Mouse (Mus musculus) lung, postnatal 0 days (tissue): ENCODE measurements around the gene Ehd4. TPM values are rescaled to one million over a fixed set of nuclear protein-coding genes. Genes with fewer than 3 reads are reported as not detected.
A peak's percentile ranks its signal among the peaks of the same experiment; 100 is the strongest.

ENCODE experiments used
- ATAC-seq: fragments of 200-750 bp; cut with Nextera tagmentation; 2 replicates; pipeline ENCODE4 v1.8.0; 2017; ENCODE audit warnings: moderate library complexity
- DNase-seq: peaks from one replicate; pipeline ENCODE4 v3.0.0-alpha.2; 2016; ENCODE audit warnings: low spot score
- H3K27ac ChIP-seq: fragments of 300-500 bp; sonication (generic); 2 replicates; pipeline ENCODE4 v1.5.1; 2014; ENCODE audit warnings: antibody characterized with exemption, mild to moderate bottlenecking, low read length, mixed read lengths
- H3K27me3 ChIP-seq: fragments of 300-500 bp; sonication (generic); replicated peaks from 2 replicates; pipeline ENCODE4 v1.6.1; 2014; ENCODE audit warnings: low read length, mixed read lengths; ENCODE audit not compliant: insufficient read depth
- H3K36me3 ChIP-seq: fragments of 300-500 bp; sonication (generic); 2 replicates; pipeline ENCODE4 v1.6.1; 2014; ENCODE audit warnings: low read length, mixed read lengths; ENCODE audit not compliant: insufficient read depth
- H3K4me1 ChIP-seq: fragments of 300-500 bp; sonication (generic); 2 replicates; pipeline ENCODE4 v1.6.1; 2014; ENCODE audit warnings: antibody characterized with exemption, low read depth, low read length, mixed read lengths; ENCODE audit not compliant: insufficient read depth
- H3K4me2 ChIP-seq: fragments of 300-500 bp; sonication (generic); replicated peaks from 2 replicates; pipeline ENCODE4 v1.6.1; 2014; ENCODE audit warnings: low read depth, mild to moderate bottlenecking, low read length, moderate library complexity, mixed read lengths
- H3K4me3 ChIP-seq: fragments of 300-500 bp; sonication (generic); 2 replicates; pipeline ENCODE4 v1.5.1; 2014; ENCODE audit warnings: low read depth, low read length
- H3K9ac ChIP-seq: fragments of 300-500 bp; sonication (generic); replicated peaks from 2 replicates; pipeline ENCODE4 v1.6.1; 2014; ENCODE audit warnings: low read depth, mild to moderate bottlenecking
- H3K9me3 ChIP-seq: fragments of 300-500 bp; sonication (generic); 2 replicates; pipeline ENCODE4 v1.6.1; 2016; ENCODE audit warnings: low read length, mixed read lengths
- CTCF ChIP-seq: IDR thresholded peaks from 2 replicates; pipeline ENCODE4 v1.5.1; 2016; ENCODE audit warnings: antibody characterized with exemption, mild to moderate bottlenecking
- EP300 ChIP-seq: IDR thresholded peaks from 2 replicates; pipeline ENCODE4 v1.6.1; 2016; ENCODE audit warnings: antibody characterized with exemption, mild to moderate bottlenecking, control low read depth
- WGBS: fragments of 180-500 bp; shearing (Covaris S2); extraction: QIAGEN DNeasy Blood & Tissue Kit; methylation state at CpG from one replicate; pipeline ENCODE4 v1.1.7; 2014; 5-methylcytosine and 5-hydroxymethylcytosine counted together
- polyA plus RNA-seq: library from polyadenylated mRNA; unstranded; fragments of >200 nt; fragmentation: Nextera tagmentation; extraction: Ambion mirVana; gene quantifications from 2 replicates; pipeline ENCODE4 v1.2.1, GENCODE M21; 2015

The Ehd4 gene
- polyA plus RNA-seq, 1 experiment from 2014 or later: 228 TPM

DNA sequence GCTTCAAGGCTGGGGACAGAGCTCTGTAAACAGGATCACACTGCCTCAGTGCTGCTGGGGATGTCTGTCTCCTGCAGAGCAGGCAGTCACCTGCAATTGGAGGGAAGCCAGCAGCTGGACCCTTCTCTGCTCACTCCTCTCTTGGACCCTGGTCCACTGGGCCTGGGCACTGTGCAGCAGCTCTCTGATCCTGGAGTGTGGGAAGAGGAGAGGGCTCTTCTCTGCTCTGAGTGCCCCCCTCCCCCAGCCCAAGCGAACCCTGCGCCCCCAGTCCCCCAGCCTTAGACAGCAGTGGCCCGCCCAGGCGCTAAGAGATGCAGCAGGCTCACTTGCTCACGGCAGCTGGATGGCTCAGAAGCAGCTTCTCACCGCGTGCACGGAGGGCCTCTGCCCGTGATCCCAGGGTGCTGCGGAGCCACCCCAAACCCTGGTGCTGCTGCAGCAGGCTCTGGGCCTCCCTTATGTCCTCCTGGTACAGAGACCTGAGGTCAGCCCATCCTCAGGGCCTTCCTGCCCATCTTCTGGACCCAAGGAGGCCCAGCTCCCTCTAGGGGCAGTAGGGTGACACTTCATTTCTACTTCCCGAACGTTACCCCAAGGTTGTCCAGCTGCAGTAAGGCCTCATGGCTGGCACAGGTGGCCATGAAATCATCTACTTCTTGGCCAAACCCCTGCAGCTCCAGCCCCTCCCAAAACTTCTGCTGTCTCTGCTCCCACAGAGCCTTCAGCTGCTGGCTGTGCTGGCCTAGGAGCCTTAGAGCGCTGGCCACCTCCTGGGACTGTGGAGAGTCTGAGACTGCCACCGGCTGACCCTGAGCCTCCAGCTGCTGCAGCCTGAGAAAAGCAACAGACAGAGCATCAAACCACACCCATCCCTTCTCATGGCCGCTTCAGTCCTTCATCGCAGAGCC, 85.6 kb downstream of the Ehd4 start:
- Histone ChIP-seq H3K4me1 (no peaks in the 10 kb centered on the region), H3K27me3 (no peaks in the 10 kb centered on the region), H3K36me3 (no peaks in the 10 kb centered on the region), H3K4me3 (no peak overlapping the region), H3K9me3 (no peaks in the 10 kb centered on the region), H3K9ac (no peak overlapping the region), H3K4me2 (no peak overlapping the region), H3K27ac (no peak overlapping the region)
- TF ChIP-seq CTCF: peak; percentile 85
- TF ChIP-seq EP300: no peak
- 45% methylated on average over 16 of the region's 16 CpGs for WGBS
- ATAC-seq (peak; percentile 60), DNase-seq (peak; percentile 64)

DNA sequence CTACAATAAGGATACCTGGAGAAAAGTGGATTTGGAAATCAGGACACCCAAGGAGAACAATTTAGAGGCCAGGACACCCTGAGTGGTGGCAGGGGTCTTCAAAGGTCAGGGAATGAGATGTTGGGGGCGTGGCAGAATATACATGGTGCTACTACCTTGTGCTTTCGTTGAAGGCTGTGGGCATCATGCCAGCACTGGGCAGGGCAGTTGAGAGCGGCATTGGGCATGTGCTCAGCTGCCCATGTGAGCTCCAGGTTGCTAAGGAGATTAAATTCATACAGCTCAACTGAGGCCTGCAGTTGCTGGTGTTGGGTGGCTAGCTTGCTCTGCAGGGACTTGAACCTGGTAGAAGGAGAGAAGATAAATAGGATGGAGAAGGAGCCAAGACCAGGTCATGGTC, 88.2 kb downstream of the Ehd4 start:
- Histone ChIP-seq H3K9ac (no peak overlapping the region), H3K27me3 (no peaks in the 10 kb centered on the region), H3K4me1 (no peaks in the 10 kb centered on the region), H3K4me2 (no peak overlapping the region), H3K27ac (no peak overlapping the region), H3K4me3 (no peak overlapping the region), H3K9me3 (no peaks in the 10 kb centered on the region), H3K36me3 (no peaks in the 10 kb centered on the region)
- TF ChIP-seq CTCF (no peak), EP300 (no peak)
- WGBS: 53% methylated on average over 3 of the region's 3 CpGs
- DNase-seq: peak; percentile 58
- peak; percentile 60 for ATAC-seq

DNA sequence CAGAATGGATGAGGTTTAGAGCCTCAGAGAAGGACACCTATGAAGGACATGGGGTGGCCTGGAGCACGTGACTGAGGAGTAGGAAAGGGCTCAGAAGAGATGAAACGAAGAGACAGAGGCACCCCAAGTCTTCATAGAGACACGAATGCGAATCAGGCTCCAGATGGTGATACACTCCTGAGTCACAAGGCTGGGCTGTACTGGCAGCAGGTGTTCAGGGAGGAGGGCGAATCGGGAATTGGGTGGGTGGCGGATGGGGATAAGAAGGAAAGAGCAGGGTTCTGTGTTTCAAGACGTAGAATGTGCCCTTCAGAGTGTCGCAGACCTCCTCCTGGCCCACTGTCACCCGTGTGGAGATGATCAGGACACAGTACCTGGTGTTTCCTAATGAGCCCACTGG, 89.2 kb downstream of the Ehd4 start:
- H3K9ac ChIP-seq: no peak overlapping the region
- no peak overlapping the region for H3K4me2 ChIP-seq
- H3K27ac ChIP-seq: no peak overlapping the region
- 88% methylated on average over 10 of the region's 10 CpGs for WGBS
- TF ChIP-seq EP300 (no peak), CTCF (no peak)
- no peaks in the 10 kb centered on the region for H3K9me3 ChIP-seq
- DNase-seq (no peak), ATAC-seq (no peak)
- H3K4me3 ChIP-seq: no peak overlapping the region
- H3K36me3 ChIP-seq: no peaks in the 10 kb centered on the region
- H3K4me1 ChIP-seq: peaks cover 7% of the 10 kb centered on the region; the same call in 1 of the 2 replicates
- H3K27me3 ChIP-seq: no peaks in the 10 kb centered on the region

DNA sequence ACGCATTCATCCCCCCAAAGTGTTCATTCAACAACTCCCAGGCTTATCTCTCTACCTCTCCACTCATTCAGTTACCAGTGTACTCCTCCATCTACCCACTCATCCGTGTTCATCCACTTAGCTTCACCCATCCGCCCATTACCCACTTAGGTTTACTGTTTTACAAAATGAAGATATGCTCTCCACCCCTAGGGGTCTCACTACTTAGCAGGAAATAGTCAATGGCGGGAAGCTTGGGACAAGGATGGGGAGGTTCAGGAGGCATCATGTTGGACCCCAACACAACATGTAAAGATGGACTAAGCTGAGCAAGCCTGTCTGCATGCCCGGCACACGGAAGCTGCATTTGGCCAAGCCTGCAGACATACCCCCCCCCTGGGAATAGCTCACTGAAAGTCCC, 89.8 kb downstream of the Ehd4 start:
- no peak overlapping the region for H3K4me3 ChIP-seq
- H3K9me3 ChIP-seq: no peaks in the 10 kb centered on the region
- H3K4me1 ChIP-seq: peaks cover 7% of the 10 kb centered on the region; the same call in 1 of the 2 replicates
- H3K27me3 ChIP-seq: no peaks in the 10 kb centered on the region
- no peaks in the 10 kb centered on the region for H3K36me3 ChIP-seq
- TF ChIP-seq EP300 (no peak), CTCF (peak; percentile 53)
- H3K4me2 ChIP-seq: no peak overlapping the region
- DNase-seq (no peak), ATAC-seq (no peak)
- no peak overlapping the region for H3K27ac ChIP-seq
- WGBS: 78% methylated on average over 6 of the region's 6 CpGs
- no peak overlapping the region for H3K9ac ChIP-seq

DNA sequence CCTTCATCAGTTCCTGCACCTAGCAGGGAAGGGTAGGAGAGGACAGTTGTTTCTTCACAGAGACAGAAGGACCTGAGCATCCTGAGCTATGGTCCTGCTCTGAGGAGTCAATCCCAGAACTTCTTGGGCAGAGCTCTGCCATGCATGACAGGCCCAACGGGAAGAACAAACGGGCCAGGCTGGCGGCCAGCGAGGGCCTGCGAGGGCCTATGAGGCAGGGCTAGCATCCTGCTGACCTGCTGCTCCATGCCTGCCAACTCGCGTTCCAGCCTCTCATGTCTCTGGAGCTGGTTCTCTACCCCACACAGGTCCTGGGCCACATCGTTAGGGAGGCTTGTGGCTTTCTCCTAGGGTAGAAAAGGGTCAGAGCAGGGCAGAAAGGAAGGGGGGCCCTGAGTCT, 92.2 kb downstream of the Ehd4 start:
- Histone ChIP-seq H3K4me3 (no peak overlapping the region), H3K27ac (no peak overlapping the region), H3K9me3 (no peaks in the 10 kb centered on the region), H3K9ac (no peak overlapping the region), H3K27me3 (no peaks in the 10 kb centered on the region), H3K4me2 (no peak overlapping the region), H3K36me3 (no peaks in the 10 kb centered on the region), H3K4me1 (peaks cover 7% of the 10 kb centered on the region; the same call in 1 of the 2 replicates)
- ATAC-seq: no peak
- TF ChIP-seq CTCF (no peak), EP300 (no peak)
- WGBS: 89% methylated on average over 8 of the region's 8 CpGs
- no peak for DNase-seq

DNA sequence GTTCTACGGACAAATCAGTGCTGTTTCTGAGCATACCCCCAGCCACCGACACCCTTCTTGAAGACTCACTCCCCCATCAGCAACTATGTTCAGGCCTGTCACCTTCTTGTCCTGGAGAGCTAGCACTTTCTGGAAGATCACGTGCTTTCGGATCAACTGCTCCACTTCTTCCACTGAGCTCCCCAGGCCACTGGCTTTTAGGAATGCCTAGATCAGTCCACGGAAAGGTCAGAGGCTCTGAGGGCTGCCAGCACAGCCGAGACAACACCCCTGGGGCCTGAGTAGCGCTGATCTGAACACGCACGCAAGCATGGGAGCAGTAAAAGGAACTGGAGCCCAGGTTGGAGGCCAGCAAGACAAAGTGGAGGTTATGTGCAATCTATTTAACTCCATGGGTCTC, 93.8 kb downstream of the Ehd4 start:
- ATAC-seq: 0 out of 2 replicates have a peak, but pooled peaks have one; percentile 10
- peak; percentile 6 for DNase-seq
- Histone ChIP-seq H3K4me3 (no peak overlapping the region), H3K27ac (0 out of 2 replicates have a peak overlapping the region, but pooled peaks have one; percentile 35), H3K9me3 (no peaks in the 10 kb centered on the region), H3K9ac (no peak overlapping the region), H3K27me3 (no peaks in the 10 kb centered on the region), H3K4me2 (no peak overlapping the region), H3K36me3 (no peaks in the 10 kb centered on the region), H3K4me1 (peaks cover 7% of the 10 kb centered on the region; the same call in 1 of the 2 replicates)
- TF ChIP-seq CTCF (no peak), EP300 (no peak)
- 48% methylated on average over 9 of the region's 9 CpGs for WGBS
